Mouse (Mus musculus) bone marrow, adult 2 months (tissue): ENCODE data around the gene Bcl7b.

Experiments
- CTCF ChIP-seq: fragments of 200-500 bp; IDR thresholded peaks from 2 replicates; pipeline ENCODE4 v1.5.1; 2011; ENCODE audit warnings: low read length, control low read depth; ENCODE audit not compliant: control insufficient read depth, insufficient read depth
- POLR2A ChIP-seq: fragments of 200-500 bp; IDR thresholded peaks from 2 replicates; pipeline ENCODE4 v1.6.1; 2011; ENCODE audit warnings: low read depth, mild to moderate bottlenecking, control low read depth, low read length, borderline replicate concordance; ENCODE audit not compliant: control insufficient read depth

- TF ChIP-seq CTCF (no peak), POLR2A (peak; percentile 46; the same call in 1 of the 2 replicates)
These were observed at the start of gene Bcl7b for GRCm38 (mm10) chr5:135168063-135169062.
